ENCODE assay signal across 23 mouse cellular contexts in genomic region chr9:120021164-120021563, GRCm38 (mm10). TPM values are rescaled to one million over a fixed set of nuclear protein-coding genes. Genes with fewer than 3 reads are reported as not detected.
DNase-seq lines count a peak whose midpoint lies in the region; ATAC-seq and TF ChIP-seq lines count a peak whose summit lies in the region.
"Had no signal": no experiment of that assay in that cellular context is flagged by ENCODE, and none has a peak within 500 bp of the region (broad histone marks: within the 10 kb centered on the region; RNA-seq: fewer than 3 reads in every experiment).

No protein-coding gene starts in this region.

- H3K4me2 ChIP-seq in embryonic facial prominence, embryonic 14.5 days (ENCODE audit: low read depth, low read length) = no peak overlapping the region
- no peak overlapping the region for H3K4me2 ChIP-seq in intestine, embryonic 16.5 days (ENCODE audit: low read depth, low read length)
- no peak overlapping the region for H3K4me2 ChIP-seq in intestine, embryonic 15.5 days (replicated peaks)
- peak overlapping the region; percentile 59 for H3K4me2 ChIP-seq in heart, postnatal 0 days (ENCODE audit: low read depth, low read length)
- H3K4me2 ChIP-seq in myocyte (ENCODE audit: low read depth) = peak overlapping the region; percentile 64
- H3K4me2 ChIP-seq: liver, embryonic 13.5 days had no signal

- H3K36me3 ChIP-seq in embryonic facial prominence, embryonic 14.5 days (ENCODE audit: control insufficient read depth, insufficient read depth, low read length) = no peaks in the 10 kb centered on the region
- H3K36me3 ChIP-seq in embryonic facial prominence, embryonic 10.5 days (replicated peaks) = no peaks in the 10 kb centered on the region
- H3K36me3 ChIP-seq in intestine, embryonic 16.5 days (ENCODE audit: control insufficient read depth, insufficient read depth, low read length) = no peaks in the 10 kb centered on the region
- H3K36me3 ChIP-seq in intestine, embryonic 15.5 days = no peaks in the 10 kb centered on the region
- H3K36me3 ChIP-seq in heart, postnatal 0 days (replicated peaks; ENCODE audit: control insufficient read depth, insufficient read depth, low read length) = peaks cover 36% of the 10 kb centered on the region
- H3K36me3 ChIP-seq in myocyte (ENCODE audit: control insufficient read depth, insufficient read depth) = peaks cover 4% of the 10 kb centered on the region
- H3K36me3 ChIP-seq: liver, embryonic 13.5 days had no signal

- peak overlapping the region; percentile 32 for H3ac ChIP-seq in myocyte (ENCODE audit: control insufficient read depth, insufficient read length)

- no peak for TF ChIP-seq CTCF in heart, postnatal 0 days (IDR thresholded peaks at IDR 0.05; ENCODE audit: low read depth)

- peaks cover 5% of the 10 kb centered on the region; the same call in 1 of the 2 replicates for H3K4me1 ChIP-seq in embryonic facial prominence, embryonic 14.5 days (ENCODE audit: control insufficient read depth, insufficient read depth, low read length)
- peaks cover 26% of the 10 kb centered on the region for H3K4me1 ChIP-seq in embryonic facial prominence, embryonic 10.5 days
- H3K4me1 ChIP-seq in intestine, embryonic 16.5 days (ENCODE audit: control insufficient read depth, insufficient read depth, low read length) = peaks cover 12% of the 10 kb centered on the region
- peaks cover 12% of the 10 kb centered on the region; the same call in 1 of the 2 replicates for H3K4me1 ChIP-seq in intestine, embryonic 15.5 days (replicated peaks)
- H3K4me1 ChIP-seq in heart, postnatal 0 days (ENCODE audit: control insufficient read depth, insufficient read depth) = peaks cover 26% of the 10 kb centered on the region
- H3K4me1 ChIP-seq: liver, embryonic 13.5 days had no signal

- no peaks in the 10 kb centered on the region for H3K9me3 ChIP-seq in embryonic facial prominence, embryonic 14.5 days (ENCODE audit: control insufficient read depth, low read length)
- H3K9me3 ChIP-seq in embryonic facial prominence, embryonic 10.5 days = no peaks in the 10 kb centered on the region
- no peaks in the 10 kb centered on the region for H3K9me3 ChIP-seq in intestine, embryonic 16.5 days (ENCODE audit: control insufficient read depth, low read length)
- no peaks in the 10 kb centered on the region for H3K9me3 ChIP-seq in intestine, embryonic 15.5 days
- H3K9me3 ChIP-seq in heart, postnatal 0 days (replicated peaks; ENCODE audit: control insufficient read depth, low read length) = no peaks in the 10 kb centered on the region
- H3K9me3 ChIP-seq: liver, embryonic 13.5 days; megakaryocyte, embryonic 14.5 days had no signal

- no peak overlapping the region for H3K9ac ChIP-seq in embryonic facial prominence, embryonic 14.5 days (ENCODE audit: low read depth, low read length)
- H3K9ac ChIP-seq in intestine, embryonic 16.5 days (ENCODE audit: low read depth, low read length) = 0 out of 2 replicates have a peak overlapping the region, but pooled peaks have one; percentile 24
- H3K9ac ChIP-seq in intestine, embryonic 15.5 days = no peak overlapping the region
- peak overlapping the region; percentile 98 for H3K9ac ChIP-seq in heart, postnatal 0 days (replicated peaks; ENCODE audit: low read depth, low read length)
- H3K9ac ChIP-seq: liver, embryonic 13.5 days had no signal

- WGBS in embryonic facial prominence, embryonic 14.5 days = 47% methylated on average over 5 of the region's 5 CpGs
- 75% methylated on average over 5 of the region's 5 CpGs for WGBS in embryonic facial prominence, embryonic 10.5 days
- 40% methylated on average over 5 of the region's 5 CpGs for WGBS in intestine, embryonic 16.5 days
- 29% methylated on average over 5 of the region's 5 CpGs for WGBS in intestine, embryonic 15.5 days
- 22% methylated on average over 5 of the region's 5 CpGs for WGBS in heart, postnatal 0 days

- H3K27me3 ChIP-seq in embryonic facial prominence, embryonic 14.5 days (replicated peaks; ENCODE audit: control insufficient read depth, insufficient read depth, low read length) = no peaks in the 10 kb centered on the region
- H3K27me3 ChIP-seq in embryonic facial prominence, embryonic 10.5 days (replicated peaks; ENCODE audit: low read depth, poor library complexity, severe bottlenecking) = no peaks in the 10 kb centered on the region
- H3K27me3 ChIP-seq in intestine, embryonic 16.5 days (replicated peaks; ENCODE audit: control insufficient read depth, insufficient read depth, low read length) = no peaks in the 10 kb centered on the region
- H3K27me3 ChIP-seq in intestine, embryonic 15.5 days (replicated peaks) = no peaks in the 10 kb centered on the region
- H3K27me3 ChIP-seq in heart, postnatal 0 days (ENCODE audit: control insufficient read depth, insufficient read depth, low read length) = no peaks in the 10 kb centered on the region
- no peaks in the 10 kb centered on the region for H3K27me3 ChIP-seq in myocyte (ENCODE audit: control insufficient read depth, insufficient read depth, insufficient read length)
- H3K27me3 ChIP-seq: liver, embryonic 13.5 days had no signal

- H3K79me2 ChIP-seq in myocyte (ENCODE audit: control insufficient read depth, insufficient read depth) = peaks cover 12% of the 10 kb centered on the region

- no peak overlapping the region; the same call in 1 of the 2 replicates for H3K27ac ChIP-seq in embryonic facial prominence, embryonic 14.5 days (replicated peaks; ENCODE audit: low read depth, low read length)
- H3K27ac ChIP-seq in embryonic facial prominence, embryonic 10.5 days (replicated peaks) = no peak overlapping the region
- H3K27ac ChIP-seq in intestine, embryonic 16.5 days (ENCODE audit: low read length) = peak overlapping the region; percentile 33; the same call in 1 of the 2 replicates
- H3K27ac ChIP-seq in intestine, embryonic 15.5 days = no peak overlapping the region
- H3K27ac ChIP-seq in heart, postnatal 0 days (ENCODE audit: low read depth) = peak overlapping the region; percentile 98
- H3K27ac ChIP-seq: liver, embryonic 13.5 days had no signal

- ATAC-seq in embryonic facial prominence, embryonic 14.5 days (ENCODE audit: low read depth) = peak; percentile 23; the same call in 1 of the 2 replicates
- peak; percentile 31; the same call in 1 of the 2 replicates for ATAC-seq in intestine, embryonic 16.5 days
- ATAC-seq in intestine, embryonic 15.5 days = no peak
- ATAC-seq in heart, postnatal 0 days (ENCODE audit: insufficient read depth, low read depth) = peak; percentile 70
- ATAC-seq: forebrain, embryonic 16.5 days; midbrain, embryonic 16.5 days had no signal

- peak; percentile 50 for TF ChIP-seq POLR2A in myocyte (IDR thresholded peaks at IDR 0.05; ENCODE audit: insufficient read length, low read depth)

- peak; percentile 65; the same call in 1 of the 2 replicates for TF ChIP-seq EP300 in heart, postnatal 0 days (IDR thresholded peaks at IDR 0.05; ENCODE audit: low read depth)

- no peak overlapping the region for H3K4me3 ChIP-seq in embryonic facial prominence, embryonic 14.5 days (ENCODE audit: low read depth, low read length)
- H3K4me3 ChIP-seq in embryonic facial prominence, embryonic 10.5 days = no peak overlapping the region
- no peak overlapping the region for H3K4me3 ChIP-seq in intestine, embryonic 16.5 days (ENCODE audit: low read length)
- H3K4me3 ChIP-seq in intestine, embryonic 15.5 days (replicated peaks) = no peak overlapping the region
- peak overlapping the region; percentile 78 for H3K4me3 ChIP-seq in heart, postnatal 0 days (ENCODE audit: low read depth, low read length)
- H3K4me3 ChIP-seq in myocyte = peak overlapping the region; percentile 39
- H3K4me3 ChIP-seq: liver, embryonic 13.5 days; megakaryocyte, embryonic 14.5 days had no signal

- DNase-seq in embryonic facial prominence, embryonic 14.5 days (ENCODE audit: low spot score) = no peak
- DNase-seq in embryonic facial prominence, embryonic 10.5 days (ENCODE audit: low spot score) = no peak
- peak; percentile 79 for DNase-seq in heart, postnatal 0 days (ENCODE audit: low spot score)
- no peak for DNase-seq in adrenal gland, postnatal 36 days
- no peak for DNase-seq in B cell, adult 2 months
- DNase-seq: adrenal gland, adult 8-10 months; cerebellum, adult 11 months; cerebellum, postnatal 36 days; gastrocnemius, postnatal 10 days; layer of hippocampus, postnatal 36 days; liver, embryonic 13.5 days; lung, postnatal 10 days; thymus, postnatal 25 days had no signal

RNA-seq across cellular contexts. Expression of gene Xirp1, which starts 2.2 kb away (rescaled TPM):
- polyA plus RNA-seq in embryonic facial prominence, embryonic 14.5 days (2014; fragmentation: Nextera tagmentation; extraction: Ambion mirVana) = 4.9 and 8.0 TPM in 2 replicates
- polyA plus RNA-seq in embryonic facial prominence, embryonic 10.5 days (2016; fragmentation: Nextera tagmentation; extraction: Ambion mirVana) = 0.04 and 0.38 TPM in 2 replicates
- polyA plus RNA-seq in intestine, embryonic 16.5 days (2015; fragmentation: Nextera tagmentation; extraction: Ambion mirVana) = 0.06 and 0.07 TPM in 2 replicates
- 0.06 TPM in 1 of 2 replicates, not detected in the other for polyA plus RNA-seq in intestine, embryonic 15.5 days (2015; fragmentation: Nextera tagmentation; extraction: Ambion mirVana)
- 140 and 178 TPM in 2 replicates for total RNA-seq in heart, postnatal 0 days (2014; rRNA removed; ENCODE audit: low replicate concordance)
- 38.4 and 45.1 TPM in 2 replicates for polyA plus RNA-seq in heart, postnatal 0 days (2015; fragmentation: Nextera tagmentation; extraction: Ambion mirVana)
- polyA plus RNA-seq in myocyte (2012; fragmentation: generic; extraction: Trizol) = 35.6 TPM
- under 1 TPM; 0.33 to 0.53 TPM for total RNA-seq in adrenal gland, postnatal 36 days (2021)
- total RNA-seq: CH12.LX had no signal
- polyA plus RNA-seq: brain, embryonic 14.5 days; forebrain, embryonic 16.5 days; hindbrain, embryonic 11.5 days; intestine, embryonic 14.5 days; midbrain, embryonic 16.5 days had no signal

RNA-seq across cellular contexts. Expression of gene Csrnp1, which starts 36.7 kb away (rescaled TPM):
- polyA plus RNA-seq in embryonic facial prominence, embryonic 14.5 days (2014; fragmentation: Nextera tagmentation; extraction: Ambion mirVana) = 1.7 and 2.4 TPM in 2 replicates
- polyA plus RNA-seq in embryonic facial prominence, embryonic 10.5 days (2016; fragmentation: Nextera tagmentation; extraction: Ambion mirVana) = 3.1 and 4.8 TPM in 2 replicates
- 5.0 and 5.1 TPM in 2 replicates for polyA plus RNA-seq in intestine, embryonic 16.5 days (2015; fragmentation: Nextera tagmentation; extraction: Ambion mirVana)
- polyA plus RNA-seq in intestine, embryonic 15.5 days (2015; fragmentation: Nextera tagmentation; extraction: Ambion mirVana) = 5.3 and 5.9 TPM in 2 replicates
- total RNA-seq in heart, postnatal 0 days (2014; rRNA removed; ENCODE audit: low replicate concordance) = 23.8 and 96.9 TPM in 2 replicates
- 4.0 and 4.2 TPM in 2 replicates for polyA plus RNA-seq in heart, postnatal 0 days (2015; fragmentation: Nextera tagmentation; extraction: Ambion mirVana)
- 9.2 TPM for polyA plus RNA-seq in myocyte (2012; fragmentation: generic; extraction: Trizol)
- total RNA-seq in adrenal gland, postnatal 36 days (2021) = 10 to 100 TPM; 35.2 to 46.6 TPM

RNA-seq across cellular contexts. Expression of gene Cx3cr1, which starts 48.5 kb away (rescaled TPM):
- 9.8 and 11.3 TPM in 2 replicates for polyA plus RNA-seq in embryonic facial prominence, embryonic 14.5 days (2014; fragmentation: Nextera tagmentation; extraction: Ambion mirVana)
- polyA plus RNA-seq in embryonic facial prominence, embryonic 10.5 days (2016; fragmentation: Nextera tagmentation; extraction: Ambion mirVana) = 5.3 and 6.1 TPM in 2 replicates
- polyA plus RNA-seq in intestine, embryonic 16.5 days (2015; fragmentation: Nextera tagmentation; extraction: Ambion mirVana) = 8.3 and 9.2 TPM in 2 replicates
- 9.6 and 10.9 TPM in 2 replicates for polyA plus RNA-seq in intestine, embryonic 15.5 days (2015; fragmentation: Nextera tagmentation; extraction: Ambion mirVana)
- total RNA-seq in heart, postnatal 0 days (2014; rRNA removed; ENCODE audit: low replicate concordance) = 1.5 and 5.2 TPM in 2 replicates
- 4.1 and 4.7 TPM in 2 replicates for polyA plus RNA-seq in heart, postnatal 0 days (2015; fragmentation: Nextera tagmentation; extraction: Ambion mirVana)
- not detected for polyA plus RNA-seq in myocyte (2012; fragmentation: generic; extraction: Trizol)
- 1 to 10 TPM; 3.4 to 6.8 TPM for total RNA-seq in adrenal gland, postnatal 36 days (2021)
- total RNA-seq: CH12.LX had no signal

Comparison
In these comparisons a context has a peak if more than half of its experiments do, and no peak if none do; other contexts are left out.
1. H3K27ac ChIP-seq: peak in intestine, embryonic 16.5 days (single experiment) and heart, postnatal 0 days (single experiment); none in embryonic facial prominence, embryonic 14.5 days (single experiment), embryonic facial prominence, embryonic 10.5 days (single experiment) and intestine, embryonic 15.5 days (single experiment).
2. H3K9ac ChIP-seq: peak in intestine, embryonic 16.5 days (single experiment) and heart, postnatal 0 days (single experiment); none in embryonic facial prominence, embryonic 14.5 days (single experiment) and intestine, embryonic 15.5 days (single experiment).
3. H3K4me2 ChIP-seq: peak in heart, postnatal 0 days (single experiment) and myocyte (single experiment); none in embryonic facial prominence, embryonic 14.5 days (single experiment), intestine, embryonic 16.5 days (single experiment) and intestine, embryonic 15.5 days (single experiment).
4. H3K4me3 ChIP-seq: peak in heart, postnatal 0 days (single experiment) and myocyte (single experiment); none in embryonic facial prominence, embryonic 14.5 days (single experiment), embryonic facial prominence, embryonic 10.5 days (single experiment), intestine, embryonic 16.5 days (single experiment) and intestine, embryonic 15.5 days (single experiment).